Comparison of ENCODE assay signal across 11 mouse cellular contexts in genomic region chr9:30633741-30634470, GRCm38 (mm10).
DNase-seq lines count a peak whose midpoint lies in the region; ATAC-seq lines count a peak whose summit lies in the region.
"Had no signal": no experiment of that assay in that cellular context is flagged by ENCODE, and none has a peak within 500 bp of the region (broad histone marks: within the 10 kb centered on the region; RNA-seq: fewer than 3 reads in every experiment).

No protein-coding gene starts in this region.

- H3K36me3 ChIP-seq in forebrain, embryonic 15.5 days = no peaks in the 10 kb centered on the region
- H3K36me3 ChIP-seq: neural tube, embryonic 15.5 days had no signal

- DNase-seq in lung, postnatal 25 days (ENCODE audit: low spot score) = peak; percentile 1
- DNase-seq in lung, postnatal 36 days = no peak
- peak; percentile 50 to 59 for DNase-seq in heart, postnatal 36 days
- no peak for DNase-seq in cerebellum, postnatal 36 days
- no peak for DNase-seq in right cerebral cortex, postnatal 14 days
- no peak for DNase-seq in cerebellum, adult 11-12 months
- DNase-seq: adrenal gland, adult 2 months; cerebellum, adult 9-10 months; thymus, postnatal 14 days had no signal

- H3K9ac ChIP-seq in forebrain, embryonic 15.5 days (replicated peaks) = no peak overlapping the region
- H3K9ac ChIP-seq: neural tube, embryonic 15.5 days had no signal

- intact Hi-C loops in heart, postnatal 36 days (cut with DNase I) = no loop called here

- no peak overlapping the region for H3K4me3 ChIP-seq in forebrain, embryonic 15.5 days
- H3K4me3 ChIP-seq: neural tube, embryonic 15.5 days had no signal

- H3K9me3 ChIP-seq in forebrain, embryonic 15.5 days = no peaks in the 10 kb centered on the region
- H3K9me3 ChIP-seq: neural tube, embryonic 15.5 days had no signal

- H3K4me1 ChIP-seq in forebrain, embryonic 15.5 days = peaks cover 26% of the 10 kb centered on the region

- peak overlapping the region; percentile 25; the same call in 1 of the 2 replicates for H3K27ac ChIP-seq in forebrain, embryonic 15.5 days (replicated peaks)
- H3K27ac ChIP-seq: neural tube, embryonic 15.5 days had no signal

- peak; percentile 81 for ATAC-seq in forebrain, embryonic 15.5 days (replicated peaks)

- 17% methylated on average over 10 of the region's 10 CpGs for WGBS in forebrain, embryonic 15.5 days

- no peak overlapping the region for H3K4me2 ChIP-seq in forebrain, embryonic 15.5 days (replicated peaks)
- H3K4me2 ChIP-seq: neural tube, embryonic 15.5 days had no signal

- H3K27me3 ChIP-seq in forebrain, embryonic 15.5 days = no peaks in the 10 kb centered on the region
- H3K27me3 ChIP-seq: neural tube, embryonic 15.5 days had no signal

Comparison
In these comparisons a context has a peak if more than half of its experiments do, and no peak if none do; other contexts are left out.
1. DNase-seq: peak in lung, postnatal 25 days (single experiment) and heart, postnatal 36 days (2 of 2); none in lung, postnatal 36 days (single experiment), cerebellum, postnatal 36 days (0 of 2), right cerebral cortex, postnatal 14 days (single experiment) and cerebellum, adult 11-12 months (single experiment).